ENCODE assay signal across 9 mouse cellular contexts in the genomic region with DNA sequence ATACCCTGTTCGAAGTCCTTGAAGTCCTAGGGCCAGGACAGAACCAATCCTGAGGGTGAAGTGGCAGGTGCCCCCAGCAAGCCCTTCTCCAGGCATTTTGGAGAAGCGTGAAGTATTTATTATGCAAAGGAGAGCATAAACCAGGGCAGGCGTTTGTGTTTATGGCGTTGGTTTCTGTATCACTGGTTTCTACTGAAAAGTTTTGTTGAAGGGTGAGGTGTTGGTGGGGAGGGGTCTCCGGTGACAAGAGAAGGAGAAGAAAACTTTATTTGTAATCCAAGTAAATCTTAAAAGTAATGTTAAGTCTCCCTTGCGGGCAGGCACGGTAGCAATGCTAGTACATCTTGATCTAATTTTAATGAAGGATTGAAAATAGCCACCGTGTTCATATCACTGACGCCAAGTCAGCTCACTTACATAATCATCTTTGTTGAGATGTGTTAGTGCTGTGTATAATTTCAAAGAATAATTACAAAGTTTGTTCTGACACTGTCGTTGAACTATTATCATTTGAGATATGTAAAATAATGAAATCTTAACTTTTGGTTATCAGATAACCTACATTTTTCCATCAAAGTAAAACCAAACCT.
DNase-seq lines count a peak whose midpoint lies in the region; ATAC-seq and TF ChIP-seq lines count a peak whose summit lies in the region.
"Had no signal": no experiment of that assay in that cellular context is flagged by ENCODE, and none has a peak within 500 bp of the region (broad histone marks: within the 10 kb centered on the region; RNA-seq: fewer than 3 reads in every experiment).

No protein-coding gene starts in this region.

- peaks cover 6% of the 10 kb centered on the region; the same call in 1 of the 2 replicates for H3K4me1 ChIP-seq in cerebellum, adult 2 months (ENCODE audit: control insufficient read depth, insufficient read depth, low read length)
- no peaks in the 10 kb centered on the region; the same call in 1 of the 2 replicates for H3K4me1 ChIP-seq in neural tube, embryonic 11.5 days (ENCODE audit: control insufficient read depth, insufficient read depth, low read length)
- peaks cover 5% of the 10 kb centered on the region; the same call in 1 of the 2 replicates for H3K4me1 ChIP-seq in intestine, embryonic 14.5 days (replicated peaks; ENCODE audit: control insufficient read depth, insufficient read depth, low read length)
- peaks cover 34% of the 10 kb centered on the region for H3K4me1 ChIP-seq in neural tube, embryonic 13.5 days (replicated peaks)

- peak overlapping the region; percentile 29 for H3K9ac ChIP-seq in neural tube, embryonic 11.5 days (ENCODE audit: low read length)
- peak overlapping the region; percentile 77 for H3K9ac ChIP-seq in intestine, embryonic 14.5 days (ENCODE audit: low read length)
- H3K9ac ChIP-seq in neural tube, embryonic 13.5 days = peak overlapping the region; percentile 84

- peak; percentile 31 to 39 for DNase-seq in cerebellum, adult 2 months
- DNase-seq in cerebellum, postnatal 10 days = no peak
- DNase-seq in neural tube, embryonic 11.5 days (ENCODE audit: low spot score) = no peak
- no peak for DNase-seq in neural tube, embryonic 10.5 days (ENCODE audit: extremely low spot score, low spot score)
- no peak for DNase-seq in intestine, embryonic 14.5 days (ENCODE audit: low spot score)
- no peak for DNase-seq in urinary bladder, postnatal 10 days (ENCODE audit: low spot score)

- TF ChIP-seq CTCF in cerebellum, adult 2 months (IDR thresholded peaks at IDR 0.05; ENCODE audit: borderline replicate concordance, insufficient read depth, low read depth, low read length) = no peak

- no peak for TF ChIP-seq POLR2A in cerebellum, adult 2 months (IDR thresholded peaks at IDR 0.05; ENCODE audit: borderline replicate concordance, insufficient read depth, low read length)

- 4% methylated on average over 10 of the region's 10 CpGs for WGBS in cerebellum, adult 2 months
- 34% methylated on average over 10 of the region's 10 CpGs for WGBS in neural tube, embryonic 11.5 days
- 30% methylated on average over 10 of the region's 10 CpGs for WGBS in intestine, embryonic 14.5 days
- WGBS in neural tube, embryonic 13.5 days = 22% methylated on average over 10 of the region's 10 CpGs

- H3K9me3 ChIP-seq in neural tube, embryonic 11.5 days (ENCODE audit: control insufficient read depth, low read length) = no peaks in the 10 kb centered on the region
- H3K9me3 ChIP-seq in intestine, embryonic 14.5 days (ENCODE audit: control insufficient read depth, low read length) = no peaks in the 10 kb centered on the region
- H3K9me3 ChIP-seq in neural tube, embryonic 13.5 days = no peaks in the 10 kb centered on the region

- no peak for ATAC-seq in neural tube, embryonic 11.5 days (ENCODE audit: insufficient read depth, low FRiP score, low TSS enrichment)
- ATAC-seq in intestine, embryonic 14.5 days (replicated peaks; ENCODE audit: low FRiP score, low TSS enrichment, low read depth) = no peak
- ATAC-seq in neural tube, embryonic 13.5 days (ENCODE audit: low read depth) = no peak
- no peak for ATAC-seq in monocyte, adult 5-6 weeks (replicated peaks; ENCODE audit: insufficient number of reproducible peaks, low FRiP score, low TSS enrichment, poor library complexity, severe bottlenecking)

- H3K4me2 ChIP-seq in neural tube, embryonic 11.5 days (ENCODE audit: low read depth) = peak overlapping the region; percentile 40
- peak overlapping the region; percentile 89 for H3K4me2 ChIP-seq in intestine, embryonic 14.5 days (ENCODE audit: low read length)
- H3K4me2 ChIP-seq in neural tube, embryonic 13.5 days = peak overlapping the region; percentile 92

- no peaks in the 10 kb centered on the region for H3K36me3 ChIP-seq in neural tube, embryonic 11.5 days (ENCODE audit: control insufficient read depth, insufficient read depth, low read length)
- no peaks in the 10 kb centered on the region for H3K36me3 ChIP-seq in intestine, embryonic 14.5 days (ENCODE audit: control insufficient read depth, insufficient read depth, low read length)
- H3K36me3 ChIP-seq in neural tube, embryonic 13.5 days = no peaks in the 10 kb centered on the region

- no peaks in the 10 kb centered on the region for H3K27me3 ChIP-seq in cerebellum, adult 2 months (ENCODE audit: control insufficient read depth, insufficient read depth, low read length)
- no peaks in the 10 kb centered on the region for H3K27me3 ChIP-seq in neural tube, embryonic 11.5 days (ENCODE audit: control insufficient read depth, insufficient read depth, low read length)
- no peaks in the 10 kb centered on the region for H3K27me3 ChIP-seq in intestine, embryonic 14.5 days (replicated peaks; ENCODE audit: control insufficient read depth, insufficient read depth, low read length)
- H3K27me3 ChIP-seq in neural tube, embryonic 13.5 days = no peaks in the 10 kb centered on the region
- H3K27me3 ChIP-seq: CH12.LX had no signal

- peak overlapping the region; percentile 85 for H3K4me3 ChIP-seq in cerebellum, adult 2 months (replicated peaks; ENCODE audit: insufficient read depth, low read depth, low read length)
- H3K4me3 ChIP-seq in neural tube, embryonic 11.5 days (ENCODE audit: low read depth, low read length) = peak overlapping the region; percentile 73
- H3K4me3 ChIP-seq in intestine, embryonic 14.5 days (ENCODE audit: low read depth, low read length) = peak overlapping the region; percentile 73
- H3K4me3 ChIP-seq in neural tube, embryonic 13.5 days = peak overlapping the region; percentile 71

- peak overlapping the region; percentile 71 for H3K27ac ChIP-seq in cerebellum, adult 2 months (ENCODE audit: insufficient read depth, low read length)
- H3K27ac ChIP-seq in neural tube, embryonic 11.5 days (ENCODE audit: low read depth, low read length) = no peak overlapping the region
- 0 out of 2 replicates have a peak overlapping the region, but pooled peaks have one; percentile 84 for H3K27ac ChIP-seq in intestine, embryonic 14.5 days (ENCODE audit: low read depth)
- H3K27ac ChIP-seq in neural tube, embryonic 13.5 days (replicated peaks) = peak overlapping the region; percentile 95

Comparison
In these comparisons a context has a peak if more than half of its experiments do, and no peak if none do; other contexts are left out.
1. DNase-seq: peak in cerebellum, adult 2 months (2 of 2); none in cerebellum, postnatal 10 days (0 of 2), neural tube, embryonic 11.5 days (single experiment), neural tube, embryonic 10.5 days (single experiment), intestine, embryonic 14.5 days (single experiment) and urinary bladder, postnatal 10 days (single experiment).
2. H3K4me2 ChIP-seq: peak in every context shown above with its lines; median percentile 92 in neural tube, embryonic 13.5 days; 89 in intestine, embryonic 14.5 days; 40 in neural tube, embryonic 11.5 days.
3. H3K9ac ChIP-seq: peak in every context shown above with its lines; median percentile 84 in neural tube, embryonic 13.5 days; 77 in intestine, embryonic 14.5 days; 29 in neural tube, embryonic 11.5 days.
4. Peak in every context shown above with its lines, with median percentiles within 50 percentile points of each other: H3K4me3 ChIP-seq.